Mouse (Mus musculus) mouse embryonic stem cell (cell line): ENCODE data around the gene Gm45713.

Experiments used
- in situ Hi-C, 2 experiments: fragments of 300-500 bp; cut with MboI; formaldehyde crosslinking; loops; 1 replicate in 1 of 2; 3 replicates in 1 of 2; pipeline ENCODE4 v1.14.3; 2019 to 2020; ENCODE audit warnings: low sequenced_read_pairs in 2 of 2, low pct_unique_long_range_greater_than_20kb in 1 of 2, mixed read lengths in 1 of 2; ENCODE audit not compliant: unreplicated experiment in 1 of 2

Gene Gm45713

DNA sequence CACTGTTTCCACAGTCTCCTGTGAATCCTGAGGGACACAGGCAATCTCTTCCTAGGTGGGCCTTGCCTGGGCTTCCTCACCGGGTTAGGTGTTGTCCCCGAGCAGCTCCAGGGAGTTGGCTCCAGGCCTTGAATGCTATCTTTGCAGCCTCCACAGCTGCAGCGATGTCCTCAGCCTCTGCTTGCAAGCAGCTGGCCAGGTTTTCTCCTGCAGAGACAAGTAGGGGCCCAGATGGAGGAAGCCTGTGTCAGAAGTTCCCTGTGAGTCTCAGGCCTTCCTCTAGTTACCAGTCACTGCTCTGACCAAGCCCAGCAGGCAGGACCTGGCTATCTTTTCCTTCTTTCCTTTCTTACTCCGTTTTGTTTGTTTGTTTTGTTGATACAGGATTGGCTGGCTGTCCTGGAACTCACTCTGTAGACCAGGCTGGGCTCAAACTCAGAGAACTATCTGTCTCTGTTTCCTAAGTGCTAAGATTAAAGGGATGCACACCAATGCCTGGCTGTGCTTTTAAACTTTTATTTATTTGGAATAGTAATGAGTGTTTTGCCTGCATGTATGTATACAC is 12.6 kb upstream of the Gm45713 start:
- in situ Hi-C loops = no loop called here

DNA sequence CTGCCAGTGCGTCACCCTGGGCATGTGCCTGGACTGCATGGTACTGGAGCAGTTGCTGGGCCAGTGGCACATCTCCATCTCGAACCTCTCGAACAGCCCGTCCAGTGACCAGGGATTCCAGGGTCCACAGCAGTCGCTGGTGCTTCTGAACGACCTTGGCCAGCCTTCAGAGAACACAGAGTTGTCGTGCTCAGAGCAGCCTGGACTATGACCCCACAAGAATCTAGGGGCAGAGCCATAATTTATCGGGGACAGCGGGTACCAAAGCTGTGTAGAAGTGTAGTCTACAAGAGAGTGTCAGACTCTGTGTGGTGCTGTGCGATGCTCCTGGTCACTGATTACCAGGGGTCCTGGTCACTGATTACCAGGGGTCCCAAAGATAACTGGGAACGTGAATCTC is 11.9 kb upstream of the Gm45713 start:
- in situ Hi-C loops = no loop called here

DNA sequence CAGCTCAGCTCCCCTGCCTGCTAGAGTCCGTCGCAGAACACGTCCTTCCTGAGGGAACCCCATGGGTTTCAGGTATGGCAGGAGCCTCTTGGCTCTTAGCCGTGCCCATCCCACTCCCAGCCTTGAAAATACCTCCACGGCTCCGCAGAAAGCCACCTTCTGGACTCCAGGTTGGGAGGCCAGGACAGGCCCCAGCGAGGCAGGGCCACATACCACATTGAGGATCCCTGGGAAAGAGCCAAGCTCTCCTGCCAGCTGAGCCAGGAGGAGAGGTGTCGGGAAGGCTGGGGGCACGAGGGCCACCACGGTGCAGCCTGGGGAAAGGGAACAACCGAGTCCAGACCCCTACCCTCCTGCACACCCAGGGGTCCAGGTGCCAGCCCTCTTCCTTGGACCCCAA is 11.2 kb upstream of the Gm45713 start:
- in situ Hi-C loops = no loop called here

- in situ Hi-C loops = no loop called here
Measured at GRCm38 (mm10) chr7:45145460-45145859, 9.4 kb upstream of the Gm45713 start.

- in situ Hi-C loops = no loop called here
Measured at GRCm38 (mm10) chr7:45144368-45145174, 8.5 kb upstream of the Gm45713 start.

DNA sequence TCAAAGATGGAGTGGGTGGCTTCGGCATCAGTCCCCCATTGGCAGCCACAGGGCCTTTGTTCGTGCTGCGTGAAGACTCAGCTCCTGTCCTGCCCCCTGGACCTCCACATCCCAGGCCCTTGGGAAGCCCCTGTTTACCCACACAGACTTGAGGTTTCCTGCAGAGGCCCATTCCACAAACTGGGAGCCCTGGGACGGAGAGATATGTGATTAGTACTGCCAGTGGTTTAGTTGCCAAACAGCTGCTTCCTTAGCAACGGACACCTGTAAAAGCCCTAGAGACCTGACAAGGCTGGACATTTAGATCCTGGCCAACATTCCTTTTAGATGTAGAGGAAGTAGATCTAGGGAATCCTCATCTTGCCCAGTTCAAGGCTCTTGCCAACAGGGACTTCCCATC is 5.9 kb upstream of the Gm45713 start:
- in situ Hi-C loops = no loop called here

DNA sequence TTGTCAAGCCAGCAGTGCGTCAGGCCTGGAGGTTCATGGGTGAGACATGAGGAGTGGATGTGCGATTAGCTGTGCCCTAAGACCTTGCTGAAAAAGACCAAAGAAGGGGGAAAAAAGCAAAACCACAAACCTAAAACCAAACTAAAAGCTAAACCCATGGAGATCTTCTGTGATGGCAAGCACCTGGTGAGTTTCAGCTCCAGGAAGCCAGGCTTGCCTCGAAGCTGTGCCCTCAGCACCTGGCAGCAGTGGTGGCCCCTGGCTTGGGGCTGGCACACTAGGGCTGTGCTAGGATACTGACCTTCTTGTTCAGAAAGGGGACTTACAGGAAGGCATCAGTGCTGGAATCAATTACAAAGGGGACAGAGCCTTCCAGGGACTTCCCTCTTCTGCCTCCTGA is 5.3 kb upstream of the Gm45713 start:
- in situ Hi-C loops = no loop called here

GRCm38 (mm10) chr7:45139904-45140723 is 4.1 kb upstream of the Gm45713 start:
- in situ Hi-C loops = no loop called here

DNA sequence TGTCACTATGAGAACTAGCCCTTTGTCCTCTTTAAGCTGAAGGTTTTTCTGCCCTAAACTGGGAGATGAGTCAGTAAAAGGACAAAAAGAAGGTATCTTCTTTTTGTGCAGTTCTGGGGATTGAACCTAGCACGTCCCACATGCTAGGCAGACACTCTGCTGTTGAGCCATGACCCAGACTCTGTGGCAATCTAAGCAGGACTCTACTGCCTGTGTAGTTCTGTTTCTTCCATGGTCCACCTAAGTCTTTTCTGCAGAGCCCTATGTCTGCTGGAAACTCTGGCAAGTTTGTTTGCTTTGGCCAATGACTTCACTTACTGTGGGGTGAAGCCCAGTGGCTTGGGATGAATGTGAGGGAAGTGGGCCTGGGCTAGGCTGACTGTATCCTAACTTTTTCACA is 2.4 kb upstream of the Gm45713 start:
- in situ Hi-C loops = no loop called here

DNA sequence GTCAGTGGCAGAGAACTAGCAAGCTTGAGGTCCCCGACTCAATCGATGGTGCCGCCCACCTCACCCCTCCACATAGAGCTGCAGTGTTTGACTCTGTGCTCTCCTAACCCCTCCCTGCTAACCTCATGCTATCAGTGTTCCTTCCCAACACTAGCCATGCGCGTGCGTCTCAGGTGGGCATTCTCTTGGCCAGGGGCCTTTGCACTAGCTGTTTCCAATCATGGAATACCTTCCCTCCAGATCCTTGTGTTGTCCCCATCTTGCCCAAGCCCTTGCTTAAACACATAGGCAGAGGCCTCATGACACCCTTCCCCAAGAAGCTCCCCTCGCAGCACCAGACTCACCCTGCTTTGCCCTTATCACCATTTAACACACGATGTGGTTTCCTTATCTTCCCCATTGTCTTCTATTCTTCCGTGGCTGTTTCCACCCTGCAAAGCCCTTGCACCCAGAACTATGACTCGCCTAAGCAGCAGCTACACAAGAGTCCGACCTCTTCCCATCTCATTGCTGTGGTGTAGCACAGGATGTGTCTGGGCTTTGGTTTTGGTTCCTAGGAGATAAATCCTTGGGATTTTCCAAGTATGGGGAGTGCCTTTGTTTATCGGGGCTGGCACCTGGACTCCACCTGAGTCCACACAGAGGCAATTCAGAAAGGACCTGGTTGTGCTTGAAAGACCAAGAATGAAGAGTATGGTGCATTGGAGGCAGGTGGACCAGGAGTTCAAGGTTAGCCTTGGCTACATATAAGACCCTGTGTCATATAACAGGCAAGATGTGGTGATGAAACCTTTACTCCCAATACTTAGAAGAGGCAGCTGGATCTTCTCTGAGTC is 1.4 kb upstream of the Gm45713 start:
- in situ Hi-C loops = no loop called here

DNA sequence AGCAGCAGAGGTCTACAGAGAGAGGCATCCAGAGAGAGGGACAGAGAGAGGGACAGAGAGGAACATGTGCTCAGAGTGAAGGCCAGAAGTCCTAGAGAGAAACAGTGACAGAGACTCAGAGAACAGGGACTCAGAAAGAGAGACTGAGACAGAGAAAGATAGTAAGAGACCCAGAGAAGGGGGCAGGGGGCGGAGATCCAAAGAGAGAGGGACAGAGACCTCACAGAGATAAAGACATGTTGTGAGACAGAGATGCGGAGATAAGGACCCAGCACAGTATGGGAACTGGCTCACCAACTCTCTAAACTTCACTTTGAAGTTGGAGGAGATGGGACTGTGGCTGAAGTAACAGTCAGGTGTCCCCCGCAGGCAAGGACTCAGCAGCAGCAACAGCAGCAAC is 661 bp downstream of the Gm45713 start:
- in situ Hi-C loops = no loop called here

- in situ Hi-C loops = no loop called here
Measured at GRCm38 (mm10) chr7:45134544-45135026, 1.4 kb downstream of the Gm45713 start.

DNA sequence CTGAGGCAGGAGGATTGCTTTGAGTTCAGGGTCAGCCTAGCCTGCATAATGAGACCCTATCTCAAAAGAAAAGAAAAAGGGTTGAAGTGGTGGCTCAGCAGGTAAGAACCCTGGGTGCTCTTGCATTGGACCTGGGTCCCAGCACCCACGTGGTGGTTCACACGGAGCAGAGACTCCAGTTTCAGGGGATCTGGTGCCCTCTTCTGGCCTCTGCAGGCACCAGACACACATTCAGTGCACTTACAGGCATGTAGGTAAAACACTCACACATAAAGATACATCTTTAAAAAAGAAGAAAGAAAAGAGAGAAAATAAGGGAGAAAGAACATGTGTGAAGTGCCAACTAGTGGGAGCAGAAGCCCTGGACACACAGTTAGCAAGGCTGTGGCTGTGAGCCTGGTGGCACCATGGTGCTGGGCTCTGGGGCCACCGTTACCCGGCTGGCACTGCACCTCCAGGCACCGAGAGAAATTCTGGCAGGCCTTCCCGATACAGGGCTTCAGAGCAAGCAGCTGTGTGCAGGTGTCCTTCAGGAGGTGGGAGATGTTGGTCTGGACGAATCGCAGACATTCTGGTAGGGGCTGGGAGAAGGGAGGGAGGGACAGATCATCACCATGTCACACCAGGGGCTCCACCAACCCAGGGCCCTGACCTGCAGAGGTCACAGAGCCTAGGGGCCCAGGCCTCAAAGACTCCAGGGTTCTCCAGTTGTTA is 2.4 kb downstream of the Gm45713 start:
- in situ Hi-C loops = no loop called here

DNA sequence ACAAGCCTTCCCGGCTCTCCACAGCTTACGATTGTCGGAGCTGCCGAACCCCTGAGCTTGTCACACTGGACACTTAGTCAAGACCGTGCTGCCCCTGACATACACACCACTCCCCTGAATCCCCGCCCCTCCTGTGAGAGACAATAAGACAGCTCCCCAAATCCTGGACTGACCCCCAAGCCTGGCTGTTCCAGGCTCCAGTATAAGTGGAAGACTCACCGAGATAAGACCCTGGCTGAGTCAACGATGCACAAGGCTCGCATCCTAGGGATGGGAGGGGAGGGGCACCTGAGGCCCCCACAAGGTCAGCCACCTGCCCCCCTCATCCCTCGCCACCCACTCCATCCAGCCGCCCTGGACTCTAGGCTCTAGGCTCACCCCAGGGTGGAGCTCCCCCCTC is 4.2 kb downstream of the Gm45713 start:
- in situ Hi-C loops = no loop called here

GRCm38 (mm10) chr7:45129776-45130512 is 6.1 kb downstream of the Gm45713 start:
- in situ Hi-C loops = no loop called here

- in situ Hi-C loops = no loop called here
Measured at GRCm38 (mm10) chr7:45129318-45129717, 6.7 kb downstream of the Gm45713 start.

DNA sequence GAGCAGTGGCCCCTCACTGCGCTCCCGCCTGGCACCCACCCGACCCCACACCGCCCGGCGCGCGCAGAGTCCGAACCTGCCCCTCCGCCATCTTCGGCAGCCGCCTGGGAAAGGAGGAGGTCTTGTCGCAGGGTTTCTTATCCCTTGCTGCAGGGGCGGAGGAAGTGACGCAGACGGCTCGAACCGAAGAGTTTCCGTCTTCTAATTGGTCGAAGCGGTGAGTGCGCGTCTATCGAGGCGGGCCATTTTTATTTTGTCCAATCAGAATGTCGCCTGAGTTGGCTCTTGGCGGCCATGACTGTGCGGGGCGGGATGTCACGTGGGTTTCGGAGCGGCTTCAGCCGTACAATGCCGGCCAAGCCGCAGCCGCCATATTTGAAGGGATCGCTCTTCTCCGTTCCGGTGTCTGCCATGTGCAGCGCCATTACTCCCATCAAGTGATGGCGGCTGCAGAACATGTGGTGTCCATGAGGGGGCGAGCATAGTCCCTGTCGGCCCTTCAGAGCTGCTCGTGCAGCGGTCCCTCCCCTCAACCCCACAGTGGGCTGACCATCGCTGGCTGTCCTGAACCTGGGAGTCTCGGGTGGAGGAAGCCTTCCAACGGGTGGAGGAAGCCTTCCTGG is 7.3 kb downstream of the Gm45713 start, which contains the start of gene Rpl13a:
TSS of gene Rpl13a (minus strand) at position 138 of the 623 bp plus-strand sequence.
- in situ Hi-C loops = no loop called here
